Mouse (Mus musculus): ENCODE measurements around the gene Cdkn2aipnl. TPM values are rescaled to one million over a fixed set of nuclear protein-coding genes. Genes with fewer than 3 reads are reported as not detected.

Cdkn2aipnl gene
- polyA plus RNA-seq, 1 experiment from 2014 or later: 82.5 TPM

DNA sequence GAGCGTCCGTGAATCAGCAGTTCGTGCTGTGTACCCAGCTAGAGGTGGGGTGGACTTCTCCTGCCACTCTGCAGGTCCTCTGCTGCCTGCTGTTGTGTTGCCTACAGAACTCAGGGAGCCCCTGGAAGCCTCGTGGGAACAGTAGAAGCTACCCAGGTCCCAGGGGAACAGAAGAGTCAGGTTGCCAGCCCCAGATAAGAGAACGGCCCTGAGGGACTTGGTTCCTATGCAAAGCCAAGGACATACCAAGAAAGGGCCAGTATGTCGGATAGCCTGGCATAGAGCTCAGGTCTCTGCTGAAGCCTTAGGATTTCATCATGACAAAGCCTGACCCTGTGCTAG, 24.0 kb upstream of the Cdkn2aipnl start:
- WGBS: 55% methylated on average over 6 of the region's 6 CpGs
- ATAC-seq (ENCODE audit: insufficient read depth, low FRiP score): no peak
- Histone ChIP-seq H3K9ac (ENCODE audit: low read length) (no peak overlapping the region), H3K27ac (ENCODE audit: low read length) (no peak overlapping the region; the same call in 1 of the 2 replicates), H3K27me3 (ENCODE audit: control insufficient read depth, insufficient read depth, low read length) (no peaks in the 10 kb centered on the region), H3K4me1 (ENCODE audit: control insufficient read depth, insufficient read depth, low read length) (peaks cover 13% of the 10 kb centered on the region), H3K9me3 (replicated peaks; ENCODE audit: control insufficient read depth, low read length) (no peaks in the 10 kb centered on the region), H3K4me3 (replicated peaks; ENCODE audit: low read length) (no peak overlapping the region), H3K36me3 (ENCODE audit: control insufficient read depth, insufficient read depth, low read length) (no peaks in the 10 kb centered on the region), H3K4me2 (ENCODE audit: low read depth, low read length) (no peak overlapping the region)

DNA sequence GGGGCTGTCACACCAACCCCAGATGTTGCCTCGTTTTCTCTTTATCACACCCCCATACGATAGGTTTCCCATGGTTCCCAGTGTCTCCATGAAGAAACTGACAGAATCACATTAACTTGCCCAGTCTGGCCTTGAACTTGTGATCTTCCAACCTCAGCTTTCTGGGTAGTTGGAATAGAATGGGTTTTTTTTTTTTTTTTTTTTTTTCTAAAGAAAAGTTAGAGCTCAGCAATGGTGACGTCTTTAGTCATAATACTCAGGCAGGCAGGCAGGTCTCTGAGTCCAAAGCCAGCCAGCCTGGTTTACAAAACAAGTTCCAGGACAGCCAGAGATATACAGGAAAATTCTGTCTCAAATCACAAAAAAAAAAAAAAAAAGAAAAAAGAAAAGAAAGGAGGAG, 23.2 kb upstream of the Cdkn2aipnl start:
- Histone ChIP-seq H3K9me3 (replicated peaks; ENCODE audit: control insufficient read depth, low read length) (no peaks in the 10 kb centered on the region), H3K36me3 (ENCODE audit: control insufficient read depth, insufficient read depth, low read length) (no peaks in the 10 kb centered on the region), H3K4me1 (ENCODE audit: control insufficient read depth, insufficient read depth, low read length) (peaks cover 13% of the 10 kb centered on the region), H3K4me2 (ENCODE audit: low read depth, low read length) (no peak overlapping the region), H3K27ac (ENCODE audit: low read length) (no peak overlapping the region), H3K9ac (ENCODE audit: low read length) (no peak overlapping the region), H3K27me3 (ENCODE audit: control insufficient read depth, insufficient read depth, low read length) (no peaks in the 10 kb centered on the region), H3K4me3 (replicated peaks; ENCODE audit: low read length) (no peak overlapping the region)
- no peak for ATAC-seq (ENCODE audit: insufficient read depth, low FRiP score)
- WGBS: 81% methylated on average over 3 of the region's 3 CpGs

DNA sequence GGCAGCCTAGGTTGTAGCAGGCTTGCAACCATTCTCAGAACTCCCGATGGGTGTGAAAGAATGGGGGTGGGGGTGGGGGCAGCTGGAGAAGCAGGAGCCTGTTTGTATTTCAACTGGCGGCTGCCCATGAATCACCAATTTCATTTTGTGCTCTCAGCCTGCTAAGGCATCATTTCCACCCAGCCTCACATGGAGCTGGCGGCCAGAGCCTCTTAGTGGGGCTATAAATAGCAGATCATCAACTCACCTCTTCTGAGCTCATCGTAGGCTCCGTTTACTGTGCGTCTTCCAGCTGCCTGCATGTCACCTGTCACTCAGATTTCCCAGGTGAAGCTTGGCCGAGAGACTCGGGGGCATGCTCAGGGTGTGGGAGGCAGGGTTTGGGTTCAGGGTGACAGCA, 21.9 kb upstream of the Cdkn2aipnl start:
- Histone ChIP-seq H3K27me3 (ENCODE audit: control insufficient read depth, insufficient read depth, low read length) (no peaks in the 10 kb centered on the region), H3K4me2 (ENCODE audit: low read depth, low read length) (no peak overlapping the region), H3K27ac (ENCODE audit: low read length) (no peak overlapping the region), H3K4me3 (replicated peaks; ENCODE audit: low read length) (no peak overlapping the region), H3K36me3 (ENCODE audit: control insufficient read depth, insufficient read depth, low read length) (no peaks in the 10 kb centered on the region), H3K9me3 (replicated peaks; ENCODE audit: control insufficient read depth, low read length) (no peaks in the 10 kb centered on the region), H3K9ac (ENCODE audit: low read length) (no peak overlapping the region), H3K4me1 (ENCODE audit: control insufficient read depth, insufficient read depth, low read length) (peaks cover 13% of the 10 kb centered on the region)
- 12% methylated on average over 8 of the region's 8 CpGs for WGBS
- no peak for ATAC-seq (ENCODE audit: insufficient read depth, low FRiP score)

DNA sequence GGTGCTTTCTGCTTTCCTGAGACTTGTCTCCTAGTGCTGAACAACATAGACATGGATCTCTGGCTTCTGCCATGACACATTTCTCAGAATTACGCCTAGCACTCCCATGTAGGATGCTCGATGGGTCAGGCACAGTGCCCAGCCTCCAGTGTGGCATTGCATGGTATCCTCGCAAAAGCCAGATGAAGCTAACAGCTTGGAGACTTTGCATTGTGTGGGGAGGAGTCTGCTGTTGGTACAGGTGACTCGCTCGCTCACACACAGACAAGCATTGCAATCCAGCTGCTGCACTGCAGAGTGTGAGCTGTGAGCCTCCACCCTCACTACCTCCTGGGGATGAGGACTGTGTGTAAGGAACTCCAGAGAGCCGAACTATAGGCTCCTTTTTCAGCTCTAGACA, 21.3 kb upstream of the Cdkn2aipnl start:
- H3K4me2 ChIP-seq (ENCODE audit: low read depth, low read length): no peak overlapping the region
- no peak overlapping the region for H3K4me3 ChIP-seq (replicated peaks; ENCODE audit: low read length)
- 64% methylated on average over 6 of the region's 6 CpGs for WGBS
- H3K4me1 ChIP-seq (ENCODE audit: control insufficient read depth, insufficient read depth, low read length): peaks cover 13% of the 10 kb centered on the region
- H3K36me3 ChIP-seq (ENCODE audit: control insufficient read depth, insufficient read depth, low read length): no peaks in the 10 kb centered on the region
- no peak overlapping the region for H3K27ac ChIP-seq (ENCODE audit: low read length)
- no peak overlapping the region for H3K9ac ChIP-seq (ENCODE audit: low read length)
- H3K27me3 ChIP-seq (ENCODE audit: control insufficient read depth, insufficient read depth, low read length): no peaks in the 10 kb centered on the region
- no peak for ATAC-seq (ENCODE audit: insufficient read depth, low FRiP score)
- no peaks in the 10 kb centered on the region for H3K9me3 ChIP-seq (replicated peaks; ENCODE audit: control insufficient read depth, low read length)

DNA sequence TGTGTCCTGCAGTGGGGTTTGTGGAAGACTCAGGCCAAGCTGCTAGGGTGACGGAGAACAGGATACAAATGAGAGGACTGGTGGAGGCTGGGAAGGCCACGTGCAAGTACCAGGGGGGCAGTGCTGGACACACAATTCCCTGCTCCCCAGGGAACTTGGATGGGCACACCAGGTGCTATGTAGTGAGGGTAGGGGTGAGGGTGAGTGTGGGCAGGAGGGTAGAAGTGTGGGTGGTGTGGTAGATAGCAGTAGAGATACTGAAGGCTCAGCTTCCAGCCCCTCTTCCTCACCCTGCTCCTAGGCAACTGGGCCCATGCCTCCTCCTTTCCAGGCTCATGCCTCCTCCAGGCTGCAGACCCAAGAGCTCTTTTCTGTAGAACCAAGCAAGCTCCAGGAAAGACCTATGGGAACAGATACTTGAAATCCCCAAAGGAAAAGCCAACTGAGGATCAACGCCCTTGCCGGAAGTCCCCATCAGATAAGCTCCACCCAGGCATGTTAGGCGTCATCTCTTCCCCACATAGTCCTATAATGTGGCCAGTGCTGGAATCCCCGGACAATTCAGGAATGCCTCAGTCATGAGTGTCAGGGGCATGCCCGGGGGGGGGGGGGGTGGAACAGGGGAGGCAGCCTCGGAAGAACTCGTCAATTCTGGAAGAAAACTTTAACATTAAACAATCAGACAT, 18.2 kb upstream of the Cdkn2aipnl start:
- Histone ChIP-seq H3K4me2 (ENCODE audit: low read depth, low read length) (no peak overlapping the region), H3K36me3 (ENCODE audit: control insufficient read depth, insufficient read depth, low read length) (no peaks in the 10 kb centered on the region)
- no peak for ATAC-seq (ENCODE audit: insufficient read depth, low FRiP score)

DNA sequence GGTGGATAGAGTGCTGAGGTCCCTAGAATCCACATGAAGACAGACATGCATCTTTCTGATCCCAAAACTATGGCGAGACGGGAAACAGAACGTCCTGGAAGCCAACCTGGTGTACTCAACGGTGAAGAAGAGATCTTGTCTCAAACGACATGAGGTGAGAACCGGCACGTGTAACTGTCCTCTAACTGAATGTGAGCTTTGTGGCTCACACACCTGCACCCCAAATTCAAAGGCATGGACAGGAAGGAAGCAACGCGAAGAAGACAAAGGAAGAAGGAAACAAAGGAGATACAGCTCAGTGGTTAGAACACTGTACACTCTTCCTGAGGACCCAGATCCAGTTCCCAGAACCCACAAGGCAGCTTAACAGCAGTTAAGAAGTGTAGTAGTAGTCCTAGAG, 17.5 kb upstream of the Cdkn2aipnl start:
- Histone ChIP-seq H3K9me3 (replicated peaks; ENCODE audit: control insufficient read depth, low read length) (no peaks in the 10 kb centered on the region), H3K36me3 (ENCODE audit: control insufficient read depth, insufficient read depth, low read length) (no peaks in the 10 kb centered on the region), H3K4me1 (ENCODE audit: control insufficient read depth, insufficient read depth, low read length) (peaks cover 4% of the 10 kb centered on the region), H3K9ac (ENCODE audit: low read length) (no peak overlapping the region), H3K4me2 (ENCODE audit: low read depth, low read length) (no peak overlapping the region), H3K27me3 (ENCODE audit: control insufficient read depth, insufficient read depth, low read length) (no peaks in the 10 kb centered on the region), H3K27ac (ENCODE audit: low read length) (no peak overlapping the region), H3K4me3 (replicated peaks; ENCODE audit: low read length) (no peak overlapping the region)
- 83% methylated on average over 9 of the region's 9 CpGs for WGBS
- no peak for ATAC-seq (ENCODE audit: insufficient read depth, low FRiP score)

More for the DNA sequence above, 18.2 kb upstream of the Cdkn2aipnl start:
- 72% methylated on average over 9 of the region's 9 CpGs for WGBS
- H3K27me3 ChIP-seq (ENCODE audit: control insufficient read depth, insufficient read depth, low read length): no peaks in the 10 kb centered on the region
- no peak overlapping the region for H3K4me3 ChIP-seq (replicated peaks; ENCODE audit: low read length)
- H3K9ac ChIP-seq (ENCODE audit: low read length): no peak overlapping the region
- peaks cover 4% of the 10 kb centered on the region for H3K4me1 ChIP-seq (ENCODE audit: control insufficient read depth, insufficient read depth, low read length)
- H3K9me3 ChIP-seq (replicated peaks; ENCODE audit: control insufficient read depth, low read length): no peaks in the 10 kb centered on the region
- no peak overlapping the region for H3K27ac ChIP-seq (ENCODE audit: low read length)

DNA sequence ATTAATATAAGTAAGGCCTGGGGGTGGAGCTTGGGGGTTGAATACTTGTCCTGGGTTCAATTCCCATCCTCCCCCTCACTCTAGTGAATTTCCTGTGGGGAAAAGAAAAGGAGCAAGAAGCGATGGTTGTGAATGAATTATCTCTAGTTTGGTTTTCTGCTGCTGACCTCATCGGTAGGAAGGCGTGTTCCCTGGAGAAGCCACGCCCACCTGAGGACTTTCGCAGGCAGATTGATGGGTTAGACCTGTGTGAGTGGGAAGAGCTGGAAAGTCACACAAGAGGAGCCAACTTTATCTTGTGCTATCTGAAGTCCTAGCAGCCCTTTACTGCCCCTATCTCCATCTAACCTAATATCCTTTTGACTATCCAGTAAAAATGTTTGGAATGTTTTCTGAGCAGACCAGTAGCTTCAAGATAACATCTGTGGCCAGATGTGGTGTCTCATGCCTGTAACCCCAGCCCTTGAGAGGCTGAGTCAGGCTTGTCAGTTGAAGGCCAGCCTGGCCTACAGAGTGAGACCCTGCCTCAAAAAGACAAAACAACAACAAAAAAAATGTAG, 15.5 kb upstream of the Cdkn2aipnl start:
- Histone ChIP-seq H3K27me3 (ENCODE audit: control insufficient read depth, insufficient read depth, low read length) (no peaks in the 10 kb centered on the region), H3K4me2 (ENCODE audit: low read depth, low read length) (no peak overlapping the region), H3K36me3 (ENCODE audit: control insufficient read depth, insufficient read depth, low read length) (no peaks in the 10 kb centered on the region), H3K9me3 (replicated peaks; ENCODE audit: control insufficient read depth, low read length) (no peaks in the 10 kb centered on the region), H3K4me3 (replicated peaks; ENCODE audit: low read length) (no peak overlapping the region), H3K9ac (ENCODE audit: low read length) (no peak overlapping the region), H3K4me1 (ENCODE audit: control insufficient read depth, insufficient read depth, low read length) (no peaks in the 10 kb centered on the region), H3K27ac (ENCODE audit: low read length) (no peak overlapping the region)
- ATAC-seq (ENCODE audit: insufficient read depth, low FRiP score): no peak
- WGBS: 36% methylated on average over 5 of the region's 5 CpGs

DNA sequence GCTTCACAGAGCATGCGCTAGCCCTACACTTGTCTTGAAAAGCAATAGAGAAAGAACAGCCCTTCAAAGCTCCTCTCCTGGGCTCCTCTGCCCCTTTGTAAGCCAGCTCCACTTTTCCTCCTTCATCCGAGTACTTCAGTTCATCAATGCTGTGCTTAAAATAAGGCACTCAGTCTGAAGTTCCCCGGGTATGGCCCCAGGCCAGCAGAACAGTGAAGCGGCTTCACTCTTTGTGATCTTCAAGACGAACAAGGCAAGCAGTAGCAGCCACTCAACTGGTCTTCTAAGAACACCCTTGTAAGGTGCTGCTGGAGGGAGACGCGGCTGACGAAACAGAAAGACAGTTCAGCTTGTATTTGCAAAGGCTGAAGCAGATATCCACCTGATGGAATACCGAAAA, 11.3 kb upstream of the Cdkn2aipnl start:
- Histone ChIP-seq H3K4me1 (ENCODE audit: control insufficient read depth, insufficient read depth, low read length) (no peaks in the 10 kb centered on the region), H3K36me3 (ENCODE audit: control insufficient read depth, insufficient read depth, low read length) (no peaks in the 10 kb centered on the region), H3K27ac (ENCODE audit: low read length) (no peak overlapping the region), H3K4me2 (ENCODE audit: low read depth, low read length) (no peak overlapping the region), H3K27me3 (ENCODE audit: control insufficient read depth, insufficient read depth, low read length) (no peaks in the 10 kb centered on the region), H3K9me3 (replicated peaks; ENCODE audit: control insufficient read depth, low read length) (no peaks in the 10 kb centered on the region), H3K4me3 (replicated peaks; ENCODE audit: low read length) (no peak overlapping the region), H3K9ac (ENCODE audit: low read length) (no peak overlapping the region)
- no peak for ATAC-seq (ENCODE audit: insufficient read depth, low FRiP score)
- 65% methylated on average over 9 of the region's 9 CpGs for WGBS

DNA sequence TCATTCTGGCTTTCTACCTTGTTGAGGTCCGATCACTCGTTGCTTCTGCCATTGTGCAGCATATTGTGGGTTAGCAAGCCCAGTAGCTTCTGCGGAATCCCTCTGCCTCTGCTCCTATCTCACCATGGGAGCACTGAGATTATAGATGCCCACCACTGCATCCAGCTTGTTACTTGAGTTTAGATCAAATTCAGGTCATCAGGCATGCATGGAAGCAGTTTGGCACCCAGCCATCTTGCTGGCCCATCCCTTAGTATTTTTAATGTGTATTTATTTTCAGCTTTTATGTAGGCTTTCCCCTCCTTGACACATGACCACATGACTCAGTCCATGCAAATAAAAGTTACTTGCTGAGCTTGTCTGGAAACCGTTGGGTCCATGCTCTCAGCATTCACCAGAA, 9.7 kb upstream of the Cdkn2aipnl start:
- 77% methylated on average over 4 of the region's 4 CpGs for WGBS

More for the DNA sequence above, 9.7 kb upstream of the Cdkn2aipnl start:
- no peaks in the 10 kb centered on the region for H3K36me3 ChIP-seq (ENCODE audit: control insufficient read depth, insufficient read depth, low read length)
- no peaks in the 10 kb centered on the region for H3K4me1 ChIP-seq (ENCODE audit: control insufficient read depth, insufficient read depth, low read length)
- no peak overlapping the region for H3K4me2 ChIP-seq (ENCODE audit: low read depth, low read length)
- no peak overlapping the region for H3K27ac ChIP-seq (ENCODE audit: low read length)
- no peak for ATAC-seq (ENCODE audit: insufficient read depth, low FRiP score)
- no peaks in the 10 kb centered on the region for H3K27me3 ChIP-seq (ENCODE audit: control insufficient read depth, insufficient read depth, low read length)
- no peak overlapping the region for H3K9ac ChIP-seq (ENCODE audit: low read length)
- H3K4me3 ChIP-seq (replicated peaks; ENCODE audit: low read length): no peak overlapping the region
- no peaks in the 10 kb centered on the region for H3K9me3 ChIP-seq (replicated peaks; ENCODE audit: control insufficient read depth, low read length)
